16 mouse cellular contexts compared by ENCODE assay signal in genomic region chr2:71771762-71772161, GRCm38 (mm10).
"Had no signal": no experiment of that assay in that cellular context is flagged by ENCODE, and none has a peak within 500 bp of the region (broad histone marks: within the 10 kb centered on the region; RNA-seq: fewer than 3 reads in every experiment).

No protein-coding gene starts in this region.

- H3K27me3 ChIP-seq: limb, embryonic 12.5 days; megakaryocyte, embryonic 14.5 days; midbrain, embryonic 15.5 days; neural tube, embryonic 12.5 days; stomach, embryonic 15.5 days had no signal

- H3K4me1 ChIP-seq: limb, embryonic 12.5 days; stomach, embryonic 15.5 days had no signal

- DNase-seq: kidney, adult 8-10 months; kidney, postnatal 25 days; lung, embryonic 14.5 days; retina, postnatal 1 day; right cerebral cortex, postnatal 4 days; thymus, adult 2 months; thymus, postnatal 25 days had no signal

- H3K9me3 ChIP-seq: limb, embryonic 12.5 days; megakaryocyte, embryonic 14.5 days; midbrain, embryonic 15.5 days; neural tube, embryonic 12.5 days; stomach, embryonic 15.5 days had no signal

- H3K27ac ChIP-seq: left cerebral cortex, adult 2 months; limb, embryonic 12.5 days; liver, embryonic 14.5 days; midbrain, embryonic 15.5 days; neural tube, embryonic 12.5 days; stomach, embryonic 15.5 days had no signal

- H3K36me3 ChIP-seq: limb, embryonic 12.5 days; midbrain, embryonic 15.5 days; neural tube, embryonic 12.5 days; stomach, embryonic 15.5 days had no signal

- ATAC-seq: intestine, postnatal 0 days; midbrain, embryonic 15.5 days had no signal

- H3K4me2 ChIP-seq: limb, embryonic 12.5 days; lung, embryonic 14.5 days; midbrain, embryonic 11.5 days; midbrain, embryonic 15.5 days; neural tube, embryonic 12.5 days; stomach, embryonic 15.5 days had no signal

- H3K9ac ChIP-seq: limb, embryonic 12.5 days; liver, embryonic 14.5 days; lung, embryonic 14.5 days; midbrain, embryonic 15.5 days; neural tube, embryonic 12.5 days; stomach, embryonic 15.5 days had no signal

- H3K4me3 ChIP-seq: left cerebral cortex, adult 2 months; limb, embryonic 12.5 days; megakaryocyte, embryonic 14.5 days; midbrain, embryonic 15.5 days; neural tube, embryonic 12.5 days; stomach, embryonic 15.5 days had no signal
